ENCODE assay signal across 11 mouse cellular contexts in genomic region chr6:37286134-37286533, GRCm38 (mm10).
"Had no signal": no experiment of that assay in that cellular context is flagged by ENCODE, and none has a peak within 500 bp of the region (broad histone marks: within the 10 kb centered on the region; RNA-seq: fewer than 3 reads in every experiment).

No protein-coding gene starts in this region.

- ATAC-seq: liver, postnatal 0 days; lung, postnatal 0 days; midbrain, embryonic 16.5 days had no signal

- DNase-seq: liver, postnatal 0 days; lung, adult 2 months; lung, postnatal 14 days; lung, postnatal 36 days; midbrain, embryonic 14.5 days; right cerebral cortex, postnatal 14 days; thymus, adult 2 months; thymus, postnatal 25 days; thymus, postnatal 4 days had no signal
